Mouse (Mus musculus) lung, embryonic 16.5 days (tissue): Measurements from ENCODE around the gene Vwa7. TPM values are rescaled to one million over a fixed set of nuclear protein-coding genes. Genes with fewer than 3 reads are reported as not detected.
A peak's percentile ranks its signal among the peaks of the same experiment; 100 is the strongest.

Experiments used
- ATAC-seq: fragments of 200-750 bp; cut with Nextera tagmentation; 2 replicates; pipeline ENCODE4 v1.8.0; 2017; ENCODE audit warnings: low read depth, mild to moderate bottlenecking, moderate library complexity
- H3K27ac ChIP-seq: fragments of 300-500 bp; sonication (generic); 2 replicates; pipeline ENCODE4 v1.5.1; 2014; ENCODE audit warnings: mild to moderate bottlenecking, control low read depth, low read length
- H3K27me3 ChIP-seq: fragments of 300-500 bp; sonication (generic); 2 replicates; pipeline ENCODE4 v1.6.1; 2014; ENCODE audit warnings: low read depth, low read length, mixed read lengths; ENCODE audit not compliant: control insufficient read depth, insufficient read depth
- H3K36me3 ChIP-seq: fragments of 300-500 bp; sonication (generic); 2 replicates; pipeline ENCODE4 v1.6.1; 2014; ENCODE audit warnings: low read length; ENCODE audit not compliant: control insufficient read depth, insufficient read depth
- H3K4me1 ChIP-seq: fragments of 300-500 bp; sonication (generic); replicated peaks from 2 replicates; pipeline ENCODE4 v1.6.1; 2014; ENCODE audit warnings: low read length, mixed read lengths; ENCODE audit not compliant: control insufficient read depth, insufficient read depth
- H3K4me2 ChIP-seq: fragments of 300-500 bp; sonication (generic); 2 replicates; pipeline ENCODE4 v1.6.1; 2014; ENCODE audit warnings: low read depth, low read length, control low read depth
- H3K4me3 ChIP-seq: fragments of 300-500 bp; sonication (generic); 2 replicates; pipeline ENCODE4 v1.5.1; 2014; ENCODE audit warnings: mild to moderate bottlenecking, low read length, control low read depth
- H3K9ac ChIP-seq: fragments of 300-500 bp; sonication (generic); 2 replicates; pipeline ENCODE4 v1.6.1; 2014; ENCODE audit warnings: low read length, control low read depth
- H3K9me3 ChIP-seq: fragments of 300-500 bp; sonication (generic); 2 replicates; pipeline ENCODE4 v1.6.1; 2016; ENCODE audit warnings: low read length; ENCODE audit not compliant: control insufficient read depth
- WGBS: fragments of 180-500 bp; shearing (Covaris S2); extraction: QIAGEN DNeasy Blood & Tissue Kit; methylation state at CpG from one replicate; pipeline ENCODE4 v1.1.7; 2014; 5-methylcytosine and 5-hydroxymethylcytosine counted together
- polyA plus RNA-seq: library from polyadenylated mRNA; unstranded; fragments of >200 nt; fragmentation: Nextera tagmentation; extraction: Ambion mirVana; gene quantifications from 2 replicates; pipeline ENCODE4 v1.2.1, GENCODE M21; 2015

Vwa7 gene
- polyA plus RNA-seq, 1 experiment from 2014 or later: 0.14 TPM

GRCm38 (mm10) chr17:35047688-35048087 is 31.3 kb downstream of the Vwa7 start:
- Histone ChIP-seq H3K4me3 (no peak overlapping the region), H3K27ac (peak overlapping the region; percentile 99), H3K4me2 (peak overlapping the region; percentile 25), H3K9ac (no peak overlapping the region), H3K9me3 (no peaks in the 10 kb centered on the region), H3K4me1 (peaks cover 44% of the 10 kb centered on the region), H3K27me3 (no peaks in the 10 kb centered on the region), H3K36me3 (peaks cover 1% of the 10 kb centered on the region)
- ATAC-seq: no peak
- 24% methylated on average over 1 of the region's 1 CpGs for WGBS

- no peaks in the 10 kb centered on the region for H3K27me3 ChIP-seq
- H3K27ac ChIP-seq: peak overlapping the region; percentile 99
- ATAC-seq: no peak
- H3K9ac ChIP-seq: peak overlapping the region; percentile 37; the same call in 1 of the 2 replicates
- H3K4me2 ChIP-seq: peak overlapping the region; percentile 25
- 0 out of 2 replicates have a peak overlapping the region, but pooled peaks have one; percentile 8 for H3K4me3 ChIP-seq
- H3K9me3 ChIP-seq: no peaks in the 10 kb centered on the region
- H3K36me3 ChIP-seq: peaks cover 8% of the 10 kb centered on the region
- 19% methylated on average over 11 of the region's 11 CpGs for WGBS
- H3K4me1 ChIP-seq: peaks cover 45% of the 10 kb centered on the region
These were observed 32.0 kb downstream of the Vwa7 start for GRCm38 (mm10) chr17:35048149-35048931.

- no peaks in the 10 kb centered on the region for H3K9me3 ChIP-seq
- WGBS: 60% methylated on average over 5 of the region's 5 CpGs
- no peak for ATAC-seq
- H3K27ac ChIP-seq: peak overlapping the region; percentile 99
- H3K4me1 ChIP-seq: peaks cover 42% of the 10 kb centered on the region
- peaks cover 13% of the 10 kb centered on the region for H3K36me3 ChIP-seq
- H3K9ac ChIP-seq: no peak overlapping the region; the same call in 1 of the 2 replicates
- peak overlapping the region; percentile 97 for H3K4me2 ChIP-seq
- no peaks in the 10 kb centered on the region for H3K27me3 ChIP-seq
- H3K4me3 ChIP-seq: peak overlapping the region; percentile 81
These were observed 32.6 kb downstream of the Vwa7 start for GRCm38 (mm10) chr17:35048932-35049440.

- ATAC-seq: peak; percentile 35
- WGBS: 1% methylated on average over 10 of the region's 11 CpGs
- Histone ChIP-seq H3K9ac (peak within 1 kb of the TSS; percentile 82), H3K4me3 (peak within 1 kb of the TSS; percentile 81), H3K4me2 (peak within 1 kb of the TSS; percentile 97), H3K27ac (peak within 1 kb of the TSS; percentile 99), H3K4me1 (peaks cover 41% of the 10 kb centered on the region), H3K27me3 (no peaks in the 10 kb centered on the region), H3K36me3 (peaks cover 19% of the 10 kb centered on the region), H3K9me3 (no peaks in the 10 kb centered on the region)
These were observed 33.2 kb downstream of the Vwa7 start, which contains the start of gene Clic1 for GRCm38 (mm10) chr17:35049561-35050016. Gene Clic1, plus strand, starts transcription at chr17:35049966.

- no peaks in the 10 kb centered on the region for H3K9me3 ChIP-seq
- H3K36me3 ChIP-seq: peaks cover 22% of the 10 kb centered on the region
- H3K9ac ChIP-seq: peak overlapping the region; percentile 82
- H3K27ac ChIP-seq: peak overlapping the region; percentile 99
- no peaks in the 10 kb centered on the region for H3K27me3 ChIP-seq
- peak; percentile 39 for ATAC-seq
- H3K4me2 ChIP-seq: peak overlapping the region; percentile 97
- peak overlapping the region; percentile 81 for H3K4me3 ChIP-seq
- H3K4me1 ChIP-seq: peaks cover 38% of the 10 kb centered on the region
- under 1% methylated on average over 27 of the region's 27 CpGs for WGBS
These were observed 33.9 kb downstream of the Vwa7 start for GRCm38 (mm10) chr17:35050126-35050750.

GRCm38 (mm10) chr17:35051156-35052086 is 35.0 kb downstream of the Vwa7 start:
- Histone ChIP-seq H3K4me1 (peaks cover 35% of the 10 kb centered on the region), H3K27ac (peak overlapping the region; percentile 99), H3K9ac (peak overlapping the region; percentile 82), H3K27me3 (no peaks in the 10 kb centered on the region), H3K4me2 (peak overlapping the region; percentile 97), H3K9me3 (no peaks in the 10 kb centered on the region), H3K36me3 (peaks cover 31% of the 10 kb centered on the region), H3K4me3 (peak overlapping the region; percentile 81)
- peak; percentile 73 for ATAC-seq
- under 1% methylated on average over 19 of the region's 21 CpGs for WGBS

- no peak for ATAC-seq
- Histone ChIP-seq H3K4me1 (peaks cover 31% of the 10 kb centered on the region), H3K4me2 (peak overlapping the region; percentile 97), H3K9me3 (no peaks in the 10 kb centered on the region), H3K9ac (peak overlapping the region; percentile 82), H3K27ac (peak overlapping the region; percentile 99), H3K36me3 (peaks cover 34% of the 10 kb centered on the region), H3K4me3 (peak overlapping the region; percentile 81), H3K27me3 (no peaks in the 10 kb centered on the region)
- 76% methylated on average over 12 of the region's 12 CpGs for WGBS
These were observed 36.0 kb downstream of the Vwa7 start for GRCm38 (mm10) chr17:35052271-35052798.

GRCm38 (mm10) chr17:35055691-35056495 is 39.5 kb downstream of the Vwa7 start:
- Histone ChIP-seq H3K9ac (no peak overlapping the region), H3K4me1 (peaks cover 24% of the 10 kb centered on the region), H3K4me3 (no peak overlapping the region), H3K36me3 (peaks cover 41% of the 10 kb centered on the region), H3K27me3 (no peaks in the 10 kb centered on the region), H3K27ac (no peak overlapping the region), H3K4me2 (no peak overlapping the region), H3K9me3 (no peaks in the 10 kb centered on the region)
- ATAC-seq: no peak
- 89% methylated on average over 7 of the region's 7 CpGs for WGBS
